In the genomic region with DNA sequence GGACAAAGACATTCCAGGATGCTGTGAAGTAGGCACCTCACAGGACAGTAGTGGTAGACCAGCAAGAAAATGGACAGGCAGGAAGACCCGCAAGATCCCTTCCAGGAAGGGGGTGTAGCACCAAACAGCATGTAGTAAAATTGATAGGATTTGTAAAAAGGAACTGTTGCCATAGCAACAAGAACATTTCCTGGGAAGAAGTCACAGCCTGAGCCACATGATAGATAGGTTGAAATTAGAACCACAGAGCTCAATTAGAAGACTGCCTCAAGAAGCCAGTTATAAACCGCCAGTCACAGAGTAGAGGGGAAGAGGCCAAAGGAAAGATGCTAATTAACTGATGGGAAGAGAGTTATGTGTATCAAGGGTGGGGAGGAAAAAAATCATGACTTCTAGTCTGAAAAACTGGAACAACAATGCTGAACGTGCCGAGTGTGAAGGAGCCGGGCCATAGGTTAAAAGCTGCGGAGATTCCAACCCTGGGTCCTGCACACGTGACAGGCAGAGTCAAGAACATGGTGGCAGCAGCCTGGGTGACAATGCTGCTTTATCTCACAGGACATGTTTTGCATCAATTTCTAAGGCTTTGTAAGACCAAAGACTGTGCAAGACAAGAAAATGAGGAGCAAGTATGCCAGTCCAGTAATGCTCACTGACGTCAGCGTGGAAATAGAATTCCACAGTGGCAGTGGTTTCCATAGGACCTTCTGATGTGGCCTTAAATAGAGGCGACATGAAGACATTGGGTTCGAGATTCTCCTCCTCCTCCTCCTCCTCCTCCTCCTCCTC, we compare ENCODE assay signal across 23 mouse cellular contexts.
A peak's percentile ranks its signal among the peaks of the same experiment; 100 is the strongest.
DNase-seq lines count a peak whose midpoint lies in the region; ATAC-seq and TF ChIP-seq lines count a peak whose summit lies in the region.
"Had no signal": no experiment of that assay in that cellular context is flagged by ENCODE, and none has a peak within 500 bp of the region (broad histone marks: within the 10 kb centered on the region; RNA-seq: fewer than 3 reads in every experiment).

No protein-coding gene starts in this region.

- ATAC-seq in forebrain, embryonic 12.5 days (ENCODE audit: low FRiP score): peak; percentile 60; the same call in 1 of the 2 replicates
- ATAC-seq in forebrain, embryonic 11.5 days (replicated peaks; ENCODE audit: low FRiP score): no peak
- peak; percentile 78 for ATAC-seq in hindbrain, postnatal 0 days
- peak; percentile 76 for ATAC-seq in neural tube, embryonic 14.5 days (ENCODE audit: low read depth)
- ATAC-seq: CD4-positive, CD25-positive, alpha-beta regulatory T cell, adult 4 months; intestine, postnatal 0 days; Patski had no signal

- H3K27me3 ChIP-seq in forebrain, embryonic 12.5 days: no peaks in the 10 kb centered on the region
- H3K27me3 ChIP-seq in forebrain, embryonic 11.5 days (ENCODE audit: control insufficient read depth, insufficient read depth, low read length): no peaks in the 10 kb centered on the region
- no peaks in the 10 kb centered on the region for H3K27me3 ChIP-seq in hindbrain, postnatal 0 days (ENCODE audit: insufficient read depth, low read length)
- no peaks in the 10 kb centered on the region for H3K27me3 ChIP-seq in neural tube, embryonic 14.5 days (ENCODE audit: control insufficient read depth, insufficient read depth, low read length)
- H3K27me3 ChIP-seq: heart, embryonic 15.5 days; limb, embryonic 13.5 days; lung, embryonic 15.5 days; neural tube, embryonic 12.5 days; Patski had no signal

- H3K4me2 ChIP-seq in forebrain, embryonic 12.5 days: no peak overlapping the region
- no peak overlapping the region for H3K4me2 ChIP-seq in forebrain, embryonic 11.5 days (ENCODE audit: low read depth, low read length, severe bottlenecking)
- no peak overlapping the region for H3K4me2 ChIP-seq in hindbrain, postnatal 0 days (ENCODE audit: low read depth, low read length)
- H3K4me2 ChIP-seq in neural tube, embryonic 14.5 days (ENCODE audit: low read depth, low read length): no peak overlapping the region
- H3K4me2 ChIP-seq: heart, embryonic 15.5 days; limb, embryonic 13.5 days; lung, embryonic 15.5 days; neural tube, embryonic 12.5 days had no signal

- H3K4me1 ChIP-seq in forebrain, embryonic 12.5 days: no peaks in the 10 kb centered on the region
- no peaks in the 10 kb centered on the region for H3K4me1 ChIP-seq in forebrain, embryonic 11.5 days (replicated peaks; ENCODE audit: control insufficient read depth, insufficient read depth, low read length)
- H3K4me1 ChIP-seq in hindbrain, postnatal 0 days (ENCODE audit: insufficient read depth, low read length): no peaks in the 10 kb centered on the region
- H3K4me1 ChIP-seq in neural tube, embryonic 14.5 days (ENCODE audit: control insufficient read depth, insufficient read depth, low read length): no peaks in the 10 kb centered on the region
- H3K4me1 ChIP-seq: heart, embryonic 15.5 days; limb, embryonic 13.5 days; lung, embryonic 15.5 days; neural tube, embryonic 12.5 days had no signal

- H3K9me3 ChIP-seq in forebrain, embryonic 12.5 days: no peaks in the 10 kb centered on the region
- H3K9me3 ChIP-seq in forebrain, embryonic 11.5 days (ENCODE audit: control insufficient read depth, low read length): no peaks in the 10 kb centered on the region
- no peaks in the 10 kb centered on the region for H3K9me3 ChIP-seq in hindbrain, postnatal 0 days (ENCODE audit: low read length)
- no peaks in the 10 kb centered on the region for H3K9me3 ChIP-seq in neural tube, embryonic 14.5 days (ENCODE audit: control insufficient read depth, low read length)
- H3K9me3 ChIP-seq: heart, embryonic 15.5 days; limb, embryonic 13.5 days; lung, embryonic 15.5 days; neural tube, embryonic 12.5 days had no signal

- intact Hi-C loops in left cerebral cortex, postnatal 4 days (cut with DNase I): no loop called here
- intact Hi-C loops in gastrocnemius, adult 2 months (cut with DNase I): no loop called here

- no peak for TF ChIP-seq CTCF in hindbrain, postnatal 0 days (IDR thresholded peaks at IDR 0.05; ENCODE audit: low read depth)
- TF ChIP-seq CTCF in gastrocnemius, adult 2 months (IDR thresholded peaks at IDR 0.05): no peak

- H3K9ac ChIP-seq in forebrain, embryonic 12.5 days: no peak overlapping the region
- H3K9ac ChIP-seq in forebrain, embryonic 11.5 days (ENCODE audit: low read length): no peak overlapping the region
- H3K9ac ChIP-seq in hindbrain, postnatal 0 days (replicated peaks; ENCODE audit: low read length): no peak overlapping the region
- H3K9ac ChIP-seq in neural tube, embryonic 14.5 days (replicated peaks; ENCODE audit: low read depth, low read length): no peak overlapping the region
- H3K9ac ChIP-seq: heart, embryonic 15.5 days; limb, embryonic 13.5 days; liver, embryonic 14.5 days; lung, embryonic 15.5 days; neural tube, embryonic 12.5 days had no signal

- no peaks in the 10 kb centered on the region for H3K36me3 ChIP-seq in forebrain, embryonic 12.5 days (replicated peaks)
- H3K36me3 ChIP-seq in forebrain, embryonic 11.5 days (ENCODE audit: control insufficient read depth, insufficient read depth, low read length): no peaks in the 10 kb centered on the region
- H3K36me3 ChIP-seq in hindbrain, postnatal 0 days (ENCODE audit: insufficient read depth, low read length): no peaks in the 10 kb centered on the region
- H3K36me3 ChIP-seq in neural tube, embryonic 14.5 days (ENCODE audit: control insufficient read depth, insufficient read depth, low read length): no peaks in the 10 kb centered on the region
- H3K36me3 ChIP-seq: heart, embryonic 15.5 days had no signal

- no peak overlapping the region for H3K4me3 ChIP-seq in forebrain, embryonic 12.5 days (replicated peaks)
- H3K4me3 ChIP-seq in forebrain, embryonic 11.5 days (ENCODE audit: low read depth, low read length): no peak overlapping the region
- H3K4me3 ChIP-seq in hindbrain, postnatal 0 days (ENCODE audit: low read length): no peak overlapping the region
- no peak overlapping the region for H3K4me3 ChIP-seq in neural tube, embryonic 14.5 days (ENCODE audit: low read depth, low read length)
- no peak overlapping the region for H3K4me3 ChIP-seq in gastrocnemius, adult 2 months
- H3K4me3 ChIP-seq: heart, embryonic 15.5 days; limb, embryonic 13.5 days; lung, embryonic 15.5 days; neural tube, embryonic 12.5 days had no signal

- DNase-seq in forebrain, embryonic 11.5 days (ENCODE audit: low spot score): no peak
- peak; percentile 21 for DNase-seq in left cerebral cortex, adult 11 months (ENCODE audit: low spot score)
- DNase-seq in left cerebral cortex, postnatal 4 days: no peak
- peak; percentile 71 for DNase-seq in hindbrain, postnatal 0 days (ENCODE audit: low spot score)
- DNase-seq in spleen, postnatal 36 days (ENCODE audit: low spot score in 2 of 2): no peak
- DNase-seq in gastrocnemius, adult 2 months: no peak
- DNase-seq: adrenal gland, adult 8-10 months; cerebellum, adult 11-12 months; cerebellum, postnatal 36 days; gastrocnemius, postnatal 25 days; thymus, adult 18-20 months; thymus, postnatal 4 days had no signal

- H3K27ac ChIP-seq in forebrain, embryonic 12.5 days: no peak overlapping the region
- H3K27ac ChIP-seq in forebrain, embryonic 11.5 days (ENCODE audit: low read depth, low read length): no peak overlapping the region
- peak overlapping the region; percentile 57; the same call in 1 of the 2 replicates for H3K27ac ChIP-seq in hindbrain, postnatal 0 days
- no peak overlapping the region for H3K27ac ChIP-seq in neural tube, embryonic 14.5 days (ENCODE audit: low read depth, low read length)
- H3K27ac ChIP-seq in gastrocnemius, adult 2 months: no peak overlapping the region
- H3K27ac ChIP-seq: heart, embryonic 15.5 days; limb, embryonic 13.5 days; liver, embryonic 14.5 days; lung, embryonic 15.5 days; macrophage; neural tube, embryonic 12.5 days had no signal

- 89% methylated on average over 11 of the region's 11 CpGs for WGBS in forebrain, embryonic 12.5 days
- WGBS in forebrain, embryonic 11.5 days: 92% methylated on average over 11 of the region's 11 CpGs
- 70% methylated on average over 11 of the region's 11 CpGs for WGBS in hindbrain, postnatal 0 days
- WGBS in neural tube, embryonic 14.5 days: 79% methylated on average over 11 of the region's 11 CpGs

Comparison
In these comparisons a context has a peak if more than half of its experiments do, and no peak if none do; other contexts are left out.
1. DNase-seq: peak in left cerebral cortex, adult 11 months (single experiment) and hindbrain, postnatal 0 days (single experiment); none in forebrain, embryonic 11.5 days (single experiment), left cerebral cortex, postnatal 4 days (single experiment), spleen, postnatal 36 days (0 of 2) and gastrocnemius, adult 2 months (single experiment).